Mouse (Mus musculus) hindbrain, embryonic 15.5 days (tissue): Measurements from ENCODE around the gene Glis2. TPM values are rescaled to one million over a fixed set of nuclear protein-coding genes. Genes with fewer than 3 reads are reported as not detected.

Source experiments
- ATAC-seq: fragments of 200-750 bp; cut with Nextera tagmentation; 2 replicates; pipeline ENCODE4 v1.8.0; 2017; ENCODE audit warnings: low read depth, moderate number of reproducible peaks, moderate TSS enrichment; ENCODE audit not compliant: low FRiP score
- H3K27ac ChIP-seq: fragments of 300-500 bp; sonication (generic); replicated peaks from 2 replicates; pipeline ENCODE4 v1.5.1; 2015; ENCODE audit warnings: mild to moderate bottlenecking, inconsistent platforms
- H3K27me3 ChIP-seq: fragments of 300-500 bp; sonication (generic); 2 replicates; pipeline ENCODE4 v1.6.1; 2015; ENCODE audit warnings: control low read depth, inconsistent platforms
- H3K36me3 ChIP-seq: fragments of 300-500 bp; sonication (generic); 2 replicates; pipeline ENCODE4 v1.6.1; 2015; ENCODE audit warnings: control low read depth, inconsistent platforms
- H3K4me1 ChIP-seq: fragments of 300-500 bp; sonication (generic); replicated peaks from 2 replicates; pipeline ENCODE4 v1.6.1; 2015; ENCODE audit warnings: control low read depth, inconsistent platforms
- H3K4me2 ChIP-seq: fragments of 300-500 bp; sonication (generic); 2 replicates; pipeline ENCODE4 v1.6.1; 2015; ENCODE audit warnings: moderate library complexity, mild to moderate bottlenecking, inconsistent platforms
- H3K4me3 ChIP-seq: fragments of 300-500 bp; sonication (generic); 2 replicates; pipeline ENCODE4 v1.5.1; 2015; ENCODE audit warnings: mild to moderate bottlenecking, inconsistent platforms
- H3K9ac ChIP-seq: fragments of 300-500 bp; sonication (generic); 2 replicates; pipeline ENCODE4 v1.6.1; 2015; ENCODE audit warnings: inconsistent platforms
- H3K9me3 ChIP-seq: fragments of 300-500 bp; sonication (generic); 2 replicates; pipeline ENCODE4 v1.6.1; 2016; ENCODE audit warnings: control low read depth, inconsistent platforms
- WGBS: fragments of 180-500 bp; shearing (Covaris S2); methylation state at CpG from one replicate; pipeline ENCODE4 v1.1.7; 2015; 5-methylcytosine and 5-hydroxymethylcytosine counted together
- polyA plus RNA-seq: library from polyadenylated mRNA; unstranded; fragments of >200 nt; fragmentation: Nextera tagmentation; extraction: Ambion mirVana; gene quantifications from 2 replicates; pipeline ENCODE4 v1.2.1, GENCODE M21; 2015

The Glis2 gene
- polyA plus RNA-seq, 1 experiment from 2014 or later = 19.7 TPM

- peak overlapping the region; percentile 49 for H3K4me3 ChIP-seq
- H3K9me3 ChIP-seq = no peaks in the 10 kb centered on the region
- H3K9ac ChIP-seq = peak overlapping the region; percentile 42
- H3K36me3 ChIP-seq = 0 out of 2 replicates have a peak, but pooled peaks cover 6% of the 10 kb centered on the region
- no peaks in the 10 kb centered on the region for H3K27me3 ChIP-seq
- peak overlapping the region; percentile 75 for H3K27ac ChIP-seq
- H3K4me1 ChIP-seq = peaks cover 16% of the 10 kb centered on the region
- peak; percentile 27; the same call in 1 of the 2 replicates for ATAC-seq
- 12% methylated on average over 14 of the region's 14 CpGs for WGBS
- peak overlapping the region; percentile 72 for H3K4me2 ChIP-seq
Measured at GRCm38 (mm10) chr16:4585642-4586530, 8.6 kb upstream of the Glis2 start.

DNA sequence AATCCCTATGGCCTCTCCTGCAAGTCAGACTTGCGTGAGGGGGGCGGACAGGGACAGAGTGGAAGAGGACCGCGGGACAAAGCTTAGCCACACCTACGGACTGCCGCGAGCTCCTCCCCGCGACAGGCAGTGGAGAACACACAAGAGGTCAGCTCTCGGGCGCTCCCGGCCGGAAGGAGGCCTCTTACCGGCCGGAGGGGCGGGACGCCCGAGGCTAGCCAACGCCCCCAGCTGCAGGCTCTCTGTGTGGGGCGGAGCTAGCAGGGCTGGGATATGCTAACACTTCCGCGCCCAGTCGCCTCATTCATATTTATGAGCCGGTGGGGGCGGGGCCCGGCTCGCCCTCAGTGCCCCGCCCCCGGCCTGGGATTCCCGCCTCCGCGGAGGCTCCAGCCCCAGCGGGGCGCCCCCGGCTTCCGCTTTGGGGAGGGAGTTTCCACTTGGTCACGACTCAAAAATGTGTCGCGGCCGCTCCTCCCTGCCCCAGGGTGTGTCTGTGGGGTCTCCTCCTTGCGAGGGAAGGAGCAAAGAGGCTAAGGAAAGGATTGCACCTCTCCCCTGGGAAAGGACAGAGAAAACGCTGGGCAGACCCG, 7.9 kb upstream of the Glis2 start:
- Histone ChIP-seq H3K36me3 (0 out of 2 replicates have a peak, but pooled peaks cover 7% of the 10 kb centered on the region), H3K4me2 (peak overlapping the region; percentile 72), H3K27me3 (no peaks in the 10 kb centered on the region), H3K9ac (peak overlapping the region; percentile 42), H3K27ac (peak overlapping the region; percentile 75), H3K4me3 (peak overlapping the region; percentile 49), H3K4me1 (peaks cover 16% of the 10 kb centered on the region), H3K9me3 (no peaks in the 10 kb centered on the region)
- under 1% methylated on average over 42 of the region's 43 CpGs for WGBS
- ATAC-seq = peak; percentile 97

GRCm38 (mm10) chr16:4587516-4588210, 6.8 kb upstream of the Glis2 start:
- Histone ChIP-seq H3K4me2 (no peak overlapping the region), H3K27ac (peak overlapping the region; percentile 75), H3K9me3 (no peaks in the 10 kb centered on the region), H3K9ac (no peak overlapping the region), H3K27me3 (no peaks in the 10 kb centered on the region), H3K4me1 (peaks cover 25% of the 10 kb centered on the region), H3K36me3 (0 out of 2 replicates have a peak, but pooled peaks cover 7% of the 10 kb centered on the region), H3K4me3 (no peak overlapping the region)
- no peak for ATAC-seq
- 55% methylated on average over 5 of the region's 5 CpGs for WGBS

DNA sequence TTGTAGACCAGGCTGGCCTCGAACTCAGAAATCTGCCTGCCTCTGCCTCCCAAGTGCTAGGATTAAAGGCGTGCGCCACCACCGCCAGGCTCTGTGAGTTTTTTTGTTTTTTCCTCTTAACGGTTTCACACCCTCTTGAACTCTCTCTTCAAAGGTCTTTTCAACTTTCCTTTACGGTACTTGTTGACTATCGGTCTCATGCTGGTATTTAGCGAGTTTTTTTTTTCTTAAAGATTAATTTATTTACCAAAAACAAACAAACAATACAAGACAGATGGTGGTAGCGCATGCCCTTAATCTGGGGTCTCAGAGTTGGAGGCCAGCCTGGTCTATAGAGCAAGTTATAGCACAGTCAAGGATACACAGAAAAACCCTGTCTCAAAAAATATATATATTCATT, 4.3 kb upstream of the Glis2 start:
- Histone ChIP-seq H3K27me3 (no peaks in the 10 kb centered on the region), H3K4me1 (peaks cover 40% of the 10 kb centered on the region), H3K9ac (no peak overlapping the region), H3K4me2 (no peak overlapping the region), H3K36me3 (0 out of 2 replicates have a peak, but pooled peaks cover 7% of the 10 kb centered on the region), H3K4me3 (no peak overlapping the region), H3K9me3 (no peaks in the 10 kb centered on the region), H3K27ac (no peak overlapping the region)
- ATAC-seq = no peak
- 93% methylated on average over 9 of the region's 9 CpGs for WGBS

- no peak for ATAC-seq
- Histone ChIP-seq H3K9ac (peak overlapping the region; percentile 83), H3K4me1 (peaks cover 54% of the 10 kb centered on the region), H3K27ac (peak overlapping the region; percentile 91), H3K9me3 (no peaks in the 10 kb centered on the region), H3K4me2 (peak overlapping the region; percentile 95), H3K4me3 (peak overlapping the region; percentile 66), H3K36me3 (0 out of 2 replicates have a peak, but pooled peaks cover 7% of the 10 kb centered on the region), H3K27me3 (no peaks in the 10 kb centered on the region)
- WGBS = 10% methylated on average over 32 of the region's 32 CpGs
Measured at GRCm38 (mm10) chr16:4592909-4593875, 1.3 kb upstream of the Glis2 start.

- under 1% methylated on average over 33 of the region's 52 CpGs for WGBS
- peak; percentile 14 for ATAC-seq
Measured at GRCm38 (mm10) chr16:4594814-4595526, 457 bp downstream of the Glis2 start.

GRCm38 (mm10) chr16:4595527-4595963, 1.0 kb downstream of the Glis2 start:
- Histone ChIP-seq H3K4me1 (peaks cover 69% of the 10 kb centered on the region), H3K36me3 (0 out of 2 replicates have a peak, but pooled peaks cover 4% of the 10 kb centered on the region), H3K9ac (peak overlapping the region; percentile 83), H3K27ac (peak overlapping the region; percentile 91), H3K4me3 (peak overlapping the region; percentile 66), H3K4me2 (peak overlapping the region; percentile 95), H3K27me3 (no peaks in the 10 kb centered on the region), H3K9me3 (no peaks in the 10 kb centered on the region)
- peak; percentile 12 for ATAC-seq
- 0% methylated on average over 5 of the region's 5 CpGs for WGBS

More at GRCm38 (mm10) chr16:4594814-4595526, 457 bp downstream of the Glis2 start:
- 0 out of 2 replicates have a peak, but pooled peaks cover 7% of the 10 kb centered on the region for H3K36me3 ChIP-seq
- peak overlapping the region; percentile 91 for H3K27ac ChIP-seq
- H3K4me3 ChIP-seq = peak overlapping the region; percentile 66
- H3K27me3 ChIP-seq = no peaks in the 10 kb centered on the region
- no peaks in the 10 kb centered on the region for H3K9me3 ChIP-seq
- H3K4me2 ChIP-seq = peak overlapping the region; percentile 95
- peaks cover 69% of the 10 kb centered on the region for H3K4me1 ChIP-seq
- H3K9ac ChIP-seq = peak overlapping the region; percentile 83

DNA sequence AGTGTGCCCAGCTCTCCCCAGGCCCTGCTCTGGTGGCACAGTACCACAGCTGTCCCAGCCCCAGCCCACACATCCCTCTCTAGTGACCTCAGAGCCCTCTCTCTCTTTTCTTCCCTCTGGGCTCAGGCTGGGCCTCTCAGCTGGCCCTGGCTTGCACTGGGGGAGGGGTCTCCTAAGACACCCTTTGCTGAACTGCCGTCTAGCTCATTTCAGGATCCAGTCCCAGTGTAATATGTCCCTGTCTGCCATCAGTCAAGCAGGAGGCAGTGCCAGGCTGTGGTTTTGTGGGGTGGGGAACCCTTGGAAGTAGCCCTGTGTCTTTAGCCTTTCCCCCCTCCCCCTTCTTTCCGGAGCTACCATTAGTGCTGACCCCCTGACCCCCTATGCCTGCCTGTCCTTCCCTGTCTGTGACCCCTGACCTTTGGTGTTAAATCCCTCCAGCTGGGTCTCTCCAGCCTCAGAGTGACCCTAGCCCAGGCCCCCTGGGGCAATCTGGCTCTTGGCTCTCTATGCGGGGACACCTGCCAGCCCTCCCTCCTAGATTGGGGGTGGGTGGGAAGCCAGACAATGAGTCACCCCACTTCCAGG, 1.7 kb downstream of the Glis2 start:
- H3K9me3 ChIP-seq = no peaks in the 10 kb centered on the region
- H3K4me2 ChIP-seq = peak overlapping the region; percentile 95
- 6% methylated on average over 3 of the region's 3 CpGs for WGBS
- no peaks in the 10 kb centered on the region for H3K27me3 ChIP-seq
- H3K9ac ChIP-seq = peak overlapping the region; percentile 83
- H3K36me3 ChIP-seq = no peaks in the 10 kb centered on the region
- H3K27ac ChIP-seq = peak overlapping the region; percentile 91
- peaks cover 73% of the 10 kb centered on the region for H3K4me1 ChIP-seq
- H3K4me3 ChIP-seq = peak overlapping the region; percentile 66
- no peak for ATAC-seq

DNA sequence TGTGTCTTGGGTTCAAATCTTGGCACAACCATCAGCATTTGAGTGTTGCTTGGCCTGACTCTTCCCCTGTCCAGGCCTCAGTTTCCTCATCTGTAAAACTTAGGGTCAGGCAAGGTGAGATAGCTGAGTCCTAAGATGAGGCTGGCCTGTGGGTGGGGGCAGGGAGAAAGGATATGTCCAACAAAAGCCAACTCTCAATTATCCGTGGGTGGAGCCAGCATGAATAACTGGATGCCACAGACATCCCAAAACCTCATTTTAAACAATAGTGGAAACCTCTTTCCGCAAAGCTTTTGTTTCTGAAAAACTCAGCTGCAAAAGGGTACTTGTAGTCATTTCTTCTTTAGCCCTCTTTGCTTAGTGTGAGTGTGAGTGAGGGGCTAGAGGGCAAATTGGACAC, 2.3 kb downstream of the Glis2 start:
- peaks cover 73% of the 10 kb centered on the region for H3K4me1 ChIP-seq
- ATAC-seq = no peak
- 0 out of 2 replicates have a peak overlapping the region, but pooled peaks have one; percentile 91 for H3K27ac ChIP-seq
- H3K4me2 ChIP-seq = peak overlapping the region; percentile 95
- peak overlapping the region; percentile 66 for H3K4me3 ChIP-seq
- H3K9ac ChIP-seq = 0 out of 2 replicates have a peak overlapping the region, but pooled peaks have one; percentile 6
- H3K36me3 ChIP-seq = no peaks in the 10 kb centered on the region
- H3K27me3 ChIP-seq = no peaks in the 10 kb centered on the region
- 29% methylated on average over 2 of the region's 2 CpGs for WGBS
- no peaks in the 10 kb centered on the region for H3K9me3 ChIP-seq

- Histone ChIP-seq H3K9ac (no peak overlapping the region; the same call in 1 of the 2 replicates), H3K27ac (no peak overlapping the region), H3K4me1 (peaks cover 73% of the 10 kb centered on the region), H3K36me3 (no peaks in the 10 kb centered on the region), H3K27me3 (no peaks in the 10 kb centered on the region), H3K9me3 (no peaks in the 10 kb centered on the region), H3K4me2 (peak overlapping the region; percentile 95), H3K4me3 (peak overlapping the region; percentile 66; the same call in 1 of the 2 replicates)
- 59% methylated on average over 7 of the region's 7 CpGs for WGBS
- ATAC-seq = no peak
Measured at GRCm38 (mm10) chr16:4597296-4597695, 2.8 kb downstream of the Glis2 start.
